Mouse (Mus musculus): ENCODE data around the gene Txndc16.

The Txndc16 gene

DNA sequence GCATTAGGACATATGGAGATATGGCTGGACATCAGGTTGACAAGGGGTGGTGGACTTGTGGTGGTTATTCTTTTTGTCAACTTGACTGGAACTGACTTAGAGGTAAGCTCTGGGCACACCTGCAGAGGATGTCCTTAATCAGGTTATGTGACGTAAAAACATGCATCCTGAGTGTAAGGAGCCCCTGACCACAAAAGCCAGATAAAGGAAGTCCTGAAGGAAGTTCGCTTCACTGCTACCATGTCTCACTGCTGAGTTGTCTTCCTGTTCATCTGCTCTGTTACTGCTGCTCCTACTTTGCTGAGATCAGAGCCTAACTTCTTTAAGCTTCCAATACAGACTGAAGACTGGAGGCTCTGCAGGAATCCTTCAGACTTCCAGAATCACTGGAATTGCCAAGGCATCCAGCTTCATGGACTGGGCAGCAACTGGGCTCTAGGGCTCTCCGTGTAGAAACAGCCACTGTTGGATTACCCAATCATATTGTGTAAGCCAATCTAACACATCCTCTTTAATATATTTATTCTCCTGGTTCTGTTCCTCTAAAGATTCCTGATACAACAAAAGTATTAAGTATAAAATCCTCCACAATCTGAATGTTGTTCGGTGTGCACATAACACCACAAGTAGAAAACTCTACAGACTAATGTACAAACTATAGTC lies 64.5 kb downstream of the Txndc16 start:
- no peak for DNase-seq (ENCODE audit: low read depth, low spot score)

DNA sequence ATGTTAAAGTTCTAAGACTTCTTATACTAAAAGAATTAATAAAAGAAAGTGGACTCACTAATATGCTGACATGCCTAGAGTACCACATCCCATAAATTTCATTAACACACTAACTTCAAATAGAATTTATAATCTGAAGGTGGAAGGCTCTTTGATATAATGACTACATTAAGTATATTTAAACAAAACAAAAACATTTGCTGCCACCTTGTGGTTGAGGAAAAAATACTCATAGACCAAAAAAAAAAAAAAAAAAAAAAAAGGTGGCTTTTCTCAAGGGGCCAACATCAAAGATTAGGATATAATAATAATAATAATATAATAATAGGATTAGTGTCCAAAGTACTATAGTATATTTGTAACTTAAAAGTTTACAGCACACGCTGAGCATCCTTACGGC lies 66.9 kb downstream of the Txndc16 start:
- DNase-seq (ENCODE audit: low read depth, low spot score) = peak; percentile 6

DNA sequence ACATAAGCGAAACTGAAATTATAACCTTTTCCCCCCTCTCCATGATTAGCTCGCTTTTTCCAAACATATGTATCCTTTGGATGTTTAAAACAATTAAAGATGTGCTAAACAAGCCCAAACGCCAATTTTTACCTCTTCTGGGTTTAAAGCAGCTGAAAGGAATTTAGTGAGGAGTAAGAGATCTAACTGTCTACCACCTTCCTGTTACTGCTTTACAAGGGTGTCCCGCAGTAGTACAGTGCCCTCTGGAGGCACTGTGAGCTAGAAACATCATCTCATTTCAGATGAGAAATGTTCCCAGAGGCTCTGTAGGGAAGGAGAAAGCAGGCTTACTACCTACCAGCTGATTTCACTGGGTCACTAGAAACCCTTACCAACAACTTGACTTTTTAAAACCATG lies 77.6 kb downstream of the Txndc16 start:
- peak; percentile 4 for DNase-seq (ENCODE audit: low read depth, low spot score)

DNA sequence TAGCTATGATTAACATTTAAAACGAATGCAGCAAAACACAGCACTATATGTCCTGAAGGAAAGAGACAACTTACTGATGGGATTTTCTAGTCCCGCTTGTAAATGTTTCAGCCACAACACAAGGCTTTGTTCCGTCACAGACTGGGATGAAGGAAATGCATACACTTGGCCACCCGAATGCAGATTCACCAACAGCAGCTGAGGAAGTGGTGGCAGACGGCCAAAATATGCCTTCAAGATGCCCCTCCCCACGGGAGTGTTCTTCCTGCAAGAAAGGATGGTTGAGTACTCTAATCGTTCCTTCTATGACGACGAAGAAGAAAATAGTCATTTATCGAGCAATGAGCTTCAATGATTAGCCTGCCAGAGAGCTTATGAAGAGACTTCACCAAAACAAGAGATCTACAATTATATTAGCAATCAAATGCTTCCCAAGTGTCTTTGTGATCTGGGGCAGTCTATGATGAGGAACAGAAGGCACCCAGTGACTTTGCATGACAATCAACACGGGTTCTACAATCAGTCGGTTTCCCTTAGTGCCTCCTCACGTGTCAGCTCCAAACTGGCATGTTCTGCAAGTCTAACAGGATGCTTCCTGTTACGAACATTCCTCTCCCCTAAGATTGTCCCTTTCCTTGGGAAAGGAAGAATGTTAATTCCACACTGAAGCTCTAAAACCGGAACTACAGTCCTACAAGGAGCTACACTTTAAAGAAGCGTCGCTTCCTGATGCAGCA lies 79.6 kb downstream of the Txndc16 start:
- DNase-seq (ENCODE audit: low read depth, low spot score) = no peak

DNA sequence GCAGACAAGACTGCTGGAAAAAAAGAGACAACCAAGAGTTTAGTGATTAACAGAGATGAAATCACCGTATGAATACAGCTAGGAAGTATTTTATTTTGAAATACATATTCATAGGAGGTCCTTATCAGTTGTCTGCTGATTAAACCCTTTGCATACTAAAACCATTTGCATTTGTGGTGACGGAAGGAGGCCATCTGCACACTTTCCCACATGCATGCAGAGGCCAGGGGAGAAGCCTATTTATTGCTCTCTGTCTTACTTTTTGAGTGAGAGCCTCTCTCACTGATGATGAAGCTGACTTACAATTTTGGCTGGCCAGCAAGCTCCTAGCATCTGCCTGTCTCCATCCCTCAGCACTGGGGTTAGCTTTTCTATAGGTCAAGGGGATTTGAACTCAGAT lies 84.2 kb downstream of the Txndc16 start:
- no peak for DNase-seq (ENCODE audit: low read depth, low spot score)

DNA sequence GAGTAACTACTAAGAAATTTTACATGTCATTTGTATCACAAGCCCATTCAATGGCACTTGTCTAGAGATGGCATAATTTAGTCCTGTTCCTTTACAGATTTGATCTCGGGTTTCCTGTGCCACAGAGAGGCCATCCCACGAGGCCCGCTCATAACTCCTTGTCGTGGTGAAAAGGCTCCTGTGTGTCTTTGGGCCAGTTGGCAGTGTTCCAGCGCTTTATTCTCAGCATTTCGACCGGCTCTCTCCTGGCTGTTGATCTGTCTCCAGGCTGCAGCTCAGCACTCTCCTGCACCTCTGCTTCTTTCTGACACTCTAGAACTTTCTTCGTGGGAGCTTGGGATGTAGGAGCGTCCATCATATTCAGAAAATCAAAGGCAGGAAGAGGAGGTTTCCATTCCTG lies 84.6 kb downstream of the Txndc16 start:
- DNase-seq (ENCODE audit: low read depth, low spot score) = no peak

DNA sequence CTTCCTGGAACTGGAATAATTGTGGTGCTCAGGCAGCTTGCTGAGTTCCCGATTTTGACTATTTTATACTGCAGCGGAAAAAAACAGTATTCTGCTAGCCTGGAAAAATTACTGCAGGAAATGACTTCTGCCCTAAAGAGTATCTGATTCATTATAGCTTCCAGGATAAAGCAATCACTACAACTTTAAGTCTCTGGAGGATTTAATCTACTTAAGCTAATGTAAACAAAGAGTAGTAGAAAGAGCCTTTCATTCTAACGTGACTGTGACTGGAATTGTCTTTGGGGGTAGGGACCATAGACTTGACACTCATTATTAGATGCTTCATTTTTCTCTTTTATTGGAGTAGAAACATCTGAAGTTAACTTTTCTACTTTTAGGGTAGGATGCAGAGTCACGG lies 101.8 kb downstream of the Txndc16 start:
- no peak for DNase-seq (ENCODE audit: low read depth, low spot score)

DNA sequence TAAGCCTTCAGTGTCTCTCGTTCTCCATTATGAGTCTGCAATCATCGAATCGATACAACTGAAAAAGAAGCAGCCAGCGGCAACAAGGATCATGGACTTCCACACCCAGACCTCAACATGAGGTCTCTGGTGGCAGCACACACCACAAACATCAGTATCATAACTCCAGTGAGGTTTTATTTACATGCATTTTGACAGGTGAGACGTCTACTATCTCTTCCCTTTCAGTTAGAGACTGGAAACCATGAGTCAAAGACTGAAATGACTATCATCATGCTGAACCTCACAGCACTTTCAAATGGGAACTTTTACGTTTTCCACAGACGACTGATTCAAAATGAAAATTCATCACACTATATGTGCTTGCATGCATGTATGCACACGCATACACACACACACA lies 117.9 kb downstream of the Txndc16 start:
- no peak for DNase-seq (ENCODE audit: low read depth, low spot score)

DNA sequence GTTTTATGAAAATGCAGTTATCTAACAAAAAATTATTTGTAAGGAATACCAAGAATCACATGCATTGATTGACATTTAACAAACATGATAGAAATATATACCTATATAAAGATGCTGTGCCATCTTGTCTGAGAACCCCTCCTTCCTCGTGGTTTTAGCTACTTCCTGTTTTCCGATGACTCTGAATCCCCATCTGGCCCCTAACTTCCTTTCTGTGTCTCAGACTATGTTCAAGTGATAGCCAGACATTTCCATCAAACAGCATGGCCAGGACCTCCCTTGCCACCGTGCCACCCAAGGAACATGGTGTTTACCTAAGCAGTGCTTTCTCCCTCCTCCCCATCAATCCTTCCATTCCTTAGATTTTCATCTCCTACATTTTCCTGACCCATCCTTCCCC lies 127.8 kb downstream of the Txndc16 start:
- no peak for DNase-seq (ENCODE audit: low read depth, low spot score)

DNA sequence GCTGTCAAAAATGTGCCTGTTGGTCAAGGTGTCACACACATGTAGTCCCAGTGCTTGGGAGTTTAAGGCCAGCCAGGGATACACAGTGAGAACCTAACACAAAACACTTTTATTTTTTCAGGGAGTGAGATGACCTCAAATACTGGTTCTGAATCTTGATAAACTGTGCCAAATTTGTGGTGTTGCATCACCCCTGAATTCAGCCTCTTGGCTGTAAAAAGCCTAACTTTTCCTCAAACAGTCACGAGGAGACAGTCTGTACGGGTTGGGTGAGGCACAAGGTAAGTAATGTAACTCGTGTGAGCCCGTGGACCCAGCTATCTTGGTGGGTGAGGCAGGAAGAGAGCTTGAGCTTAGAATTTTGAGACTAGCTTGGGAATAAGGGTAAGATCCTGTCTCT lies 130.1 kb downstream of the Txndc16 start:
- no peak for DNase-seq (ENCODE audit: low read depth, low spot score)

DNA sequence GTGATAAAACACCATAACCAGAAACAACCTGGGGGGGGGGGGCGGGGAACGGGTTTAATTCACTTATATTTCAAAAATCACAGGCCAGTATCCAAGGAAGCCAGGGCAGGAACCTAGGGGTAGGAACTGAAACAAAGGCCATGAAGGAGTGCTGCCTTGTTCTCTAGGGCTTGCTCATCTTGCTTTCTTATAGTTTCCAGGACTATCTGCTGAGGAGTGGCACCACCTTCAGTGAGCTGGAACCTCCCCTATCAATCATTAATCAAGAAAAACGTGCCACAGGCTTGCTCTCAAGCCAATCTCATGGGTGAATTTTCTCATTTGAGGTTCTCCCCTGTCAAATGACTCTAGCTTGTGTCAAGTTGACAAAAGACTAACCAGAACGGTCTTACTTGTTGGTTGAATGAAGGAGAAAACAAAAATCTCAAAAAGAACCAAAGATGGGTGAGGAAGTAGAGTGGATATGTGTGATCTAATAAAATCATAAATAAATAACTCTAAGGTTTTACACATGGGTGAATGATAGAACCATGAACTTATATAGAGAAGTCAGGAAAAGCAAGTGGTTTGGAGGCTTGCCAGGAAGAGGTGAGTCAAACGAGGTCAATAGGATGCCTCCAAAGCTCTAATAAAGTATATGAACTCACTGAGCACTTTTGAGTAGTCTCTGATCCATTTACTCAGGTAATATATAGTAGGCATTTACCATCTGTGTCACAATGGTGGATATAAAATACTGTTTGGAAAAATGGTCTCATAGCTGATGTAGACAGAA lies 134.3 kb downstream of the Txndc16 start:
- no peak for DNase-seq (ENCODE audit: low read depth, low spot score)

DNA sequence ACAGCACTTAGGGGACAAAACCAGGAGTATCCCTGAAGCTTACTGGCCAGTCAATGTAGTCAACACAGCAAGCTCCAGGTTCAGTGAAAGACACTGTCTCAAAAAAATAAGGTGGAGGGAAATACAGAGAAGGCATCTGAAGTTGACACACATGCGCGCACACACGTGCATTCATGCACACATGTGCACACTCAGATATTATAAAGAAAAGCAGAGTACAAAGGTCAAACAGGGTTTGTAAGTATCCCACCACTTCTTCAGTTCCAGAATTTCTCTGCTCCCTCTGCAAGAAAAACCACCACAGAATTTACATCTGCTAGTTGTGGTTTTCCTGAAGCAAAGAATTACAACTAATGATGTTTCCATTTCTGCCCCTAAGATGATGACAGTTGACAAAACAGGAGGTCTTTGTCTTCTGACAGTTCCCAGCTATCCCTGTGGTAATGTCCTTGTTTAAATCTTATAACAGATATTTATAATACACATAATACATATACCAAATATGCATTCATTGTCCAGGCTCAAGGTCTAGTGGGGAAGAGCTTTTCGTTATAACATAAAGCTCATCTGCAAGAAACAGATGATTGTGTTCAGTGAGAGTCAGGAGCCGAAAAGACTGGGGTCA lies 135.4 kb downstream of the Txndc16 start:
- no peak for DNase-seq (ENCODE audit: low read depth, low spot score)

DNA sequence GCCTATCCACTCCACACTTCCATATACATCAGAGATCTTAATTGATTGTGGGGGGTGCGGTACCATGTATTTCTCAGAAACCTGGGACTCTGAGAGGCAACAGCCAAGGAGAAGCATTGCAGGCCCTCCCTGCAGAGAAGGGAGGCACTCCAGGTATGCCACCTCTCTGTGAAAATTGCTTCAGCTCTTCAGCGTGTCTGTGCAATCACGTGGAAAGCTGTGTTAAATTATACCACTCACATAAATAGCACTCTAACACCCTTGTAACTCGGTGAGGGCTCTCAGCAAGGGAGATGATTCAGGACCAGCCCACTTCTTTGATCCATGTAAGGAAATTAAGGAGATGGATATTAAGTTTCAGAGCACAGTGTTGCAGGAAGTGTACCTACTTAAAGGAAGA lies 136.6 kb downstream of the Txndc16 start:
- DNase-seq (ENCODE audit: low read depth, low spot score) = no peak
